Mouse (Mus musculus) cerebellum, adult 2 months (tissue): Measurements from ENCODE around the gene Rbms3. TPM values are rescaled to one million over a fixed set of nuclear protein-coding genes. Genes with fewer than 3 reads are reported as not detected.

Source experiments
- DNase-seq, 2 experiments: peaks; one replicate each; pipeline ENCODE4 v3.0.0; 2021
- H3K27ac ChIP-seq: fragments of 200-500 bp; 2 replicates; pipeline ENCODE4 v1.5.1; 2012; ENCODE audit warnings: low read length, control low read depth, inconsistent platforms; ENCODE audit not compliant: insufficient read depth
- H3K27me3 ChIP-seq: fragments of 200-500 bp; 2 replicates; pipeline ENCODE4 v1.6.1; 2012; ENCODE audit warnings: inconsistent platforms, mild to moderate bottlenecking, low read length, moderate library complexity; ENCODE audit not compliant: control insufficient read depth, insufficient read depth
- H3K4me1 ChIP-seq: fragments of 200-500 bp; 2 replicates; pipeline ENCODE4 v1.6.1; 2011; ENCODE audit warnings: low read length; ENCODE audit not compliant: control insufficient read depth, insufficient read depth
- H3K4me3 ChIP-seq: fragments of 200-500 bp; replicated peaks from 2 replicates; pipeline ENCODE3; 2011; ENCODE audit warnings: mild to moderate bottlenecking, low read depth, low read length, control low read depth; ENCODE audit not compliant: insufficient read depth
- CTCF ChIP-seq: fragments of 200-500 bp; IDR thresholded peaks from 2 replicates; pipeline ENCODE4 v1.5.1; 2011; ENCODE audit warnings: low read depth, mild to moderate bottlenecking, control low read depth, low read length, moderate library complexity, borderline replicate concordance; ENCODE audit not compliant: insufficient read depth
- POLR2A ChIP-seq: fragments of 200-500 bp; IDR thresholded peaks from 2 replicates; pipeline ENCODE4 v1.6.1; 2011; ENCODE audit warnings: low read length, control low read depth, borderline replicate concordance; ENCODE audit not compliant: insufficient read depth
- WGBS: fragments of 180-500 bp; shearing (Covaris S2); methylation state at CpG from one replicate; pipeline ENCODE4 v1.1.7; 2018; 5-methylcytosine and 5-hydroxymethylcytosine counted together
- polyA plus RNA-seq: library from polyadenylated mRNA; depleted of rRNA; stranded (reverse); fragments of >200 nt; gene quantifications from 2 replicates; pipeline ENCODE4 v1.2.3, GENCODE M21; 2012

Rbms3 gene
- polyA plus RNA-seq, 1 experiment: 13.3 TPM

DNA sequence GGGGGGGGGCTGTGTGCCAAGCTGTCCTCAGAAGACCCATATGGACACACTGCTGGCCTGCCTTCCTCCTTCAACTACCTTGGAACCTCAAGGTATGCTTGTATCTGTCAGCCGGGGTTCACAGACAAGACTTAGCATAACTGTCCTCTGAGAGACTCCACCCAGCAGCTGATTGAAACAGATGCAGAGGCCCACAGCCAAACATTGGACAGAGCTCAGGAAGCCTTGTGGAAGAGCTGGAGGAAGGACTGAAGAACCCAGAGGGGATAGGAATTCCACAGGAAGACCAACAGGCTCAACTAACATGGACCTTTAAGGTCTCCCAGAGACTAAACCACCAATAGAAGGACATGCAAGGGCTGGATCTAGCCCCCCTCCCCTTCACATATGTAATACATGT lies 570.1 kb downstream of the Rbms3 start:
- H3K27ac ChIP-seq: no peak overlapping the region
- no peaks in the 10 kb centered on the region for H3K4me1 ChIP-seq
- DNase-seq: no peak
- H3K27me3 ChIP-seq: no peaks in the 10 kb centered on the region; the same call in 1 of the 2 replicates
- no peak overlapping the region for H3K4me3 ChIP-seq
- no peak for TF ChIP-seq CTCF
- TF ChIP-seq POLR2A: no peak
- WGBS: 21% methylated on average over 1 of the region's 1 CpGs

DNA sequence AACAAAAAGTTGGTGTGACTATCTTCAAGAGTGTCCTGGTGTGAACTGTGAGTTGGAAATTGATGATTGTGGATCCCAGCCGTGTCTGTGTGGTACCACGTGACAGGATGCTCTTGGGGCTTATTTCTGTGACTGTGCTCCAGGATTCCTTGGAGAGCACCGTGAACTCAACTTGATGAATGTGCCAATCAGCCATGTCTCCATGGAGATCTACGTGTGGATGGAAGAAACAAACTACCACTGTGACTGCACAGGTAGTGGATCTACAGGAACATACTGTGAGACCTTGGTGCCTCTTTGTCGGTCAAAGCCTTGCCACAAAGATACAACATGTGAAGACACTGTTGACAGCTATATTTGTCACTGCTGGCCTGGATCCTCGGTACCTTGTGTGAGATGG lies 570.6 kb downstream of the Rbms3 start:
- Histone ChIP-seq H3K27ac (no peak overlapping the region), H3K4me1 (no peaks in the 10 kb centered on the region), H3K27me3 (no peaks in the 10 kb centered on the region; the same call in 1 of the 2 replicates), H3K4me3 (no peak overlapping the region)
- WGBS: 57% methylated on average over 6 of the region's 6 CpGs
- TF ChIP-seq CTCF (no peak), POLR2A (no peak)
- DNase-seq: no peak

GRCm38 (mm10) chr9:117051935-117052334 lies 577.8 kb downstream of the Rbms3 start:
- no peaks in the 10 kb centered on the region; the same call in 1 of the 2 replicates for H3K27me3 ChIP-seq
- H3K27ac ChIP-seq: no peak overlapping the region
- WGBS: 98% methylated on average over 2 of the region's 2 CpGs
- TF ChIP-seq POLR2A (no peak), CTCF (no peak)
- H3K4me3 ChIP-seq: no peak overlapping the region
- no peaks in the 10 kb centered on the region for H3K4me1 ChIP-seq
- no peak for DNase-seq

DNA sequence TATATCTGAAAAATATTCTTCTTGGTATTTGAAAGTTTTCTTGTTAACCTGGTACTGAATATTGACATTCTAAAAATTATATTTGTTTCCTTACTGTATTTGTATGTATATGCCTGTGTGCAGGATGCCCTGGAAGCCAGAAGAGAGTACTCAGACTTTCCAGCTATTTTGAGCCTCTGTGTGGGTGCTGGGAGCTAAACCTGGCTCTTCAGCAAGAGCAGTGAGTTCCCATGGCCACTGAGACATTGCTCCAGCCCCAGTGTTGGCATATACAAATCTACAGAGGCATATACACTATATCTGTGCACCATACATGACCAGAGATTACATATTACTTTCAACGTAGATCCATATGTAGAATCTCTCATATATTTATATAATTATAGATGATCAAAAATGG lies 581.1 kb downstream of the Rbms3 start:
- Histone ChIP-seq H3K4me1 (no peaks in the 10 kb centered on the region), H3K4me3 (no peak overlapping the region), H3K27me3 (no peaks in the 10 kb centered on the region), H3K27ac (no peak overlapping the region)
- no peak for DNase-seq
- 91% methylated on average over 1 of the region's 1 CpGs for WGBS
- TF ChIP-seq CTCF (no peak), POLR2A (no peak)

DNA sequence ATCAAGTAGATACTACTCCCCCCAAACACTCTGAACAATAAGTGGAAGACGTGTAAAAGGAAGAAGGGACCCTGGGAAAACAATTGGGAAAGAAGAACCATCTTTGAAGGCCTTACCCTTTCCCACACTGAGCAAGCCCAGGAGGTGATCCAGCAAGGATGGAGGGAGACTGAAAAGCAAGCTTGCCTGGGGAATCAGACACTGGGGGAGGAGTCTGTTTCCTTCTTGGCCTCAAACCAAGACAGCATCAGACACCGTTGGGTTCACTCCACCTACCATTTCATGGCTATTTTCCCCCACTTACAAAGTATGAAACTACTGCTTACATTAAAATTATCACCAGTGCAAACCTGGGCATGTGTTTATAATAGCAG lies 587.7 kb downstream of the Rbms3 start:
- Histone ChIP-seq H3K27ac (no peak overlapping the region), H3K4me1 (no peaks in the 10 kb centered on the region), H3K4me3 (no peak overlapping the region), H3K27me3 (no peaks in the 10 kb centered on the region)
- 46% methylated on average over 2 of the region's 2 CpGs for WGBS
- DNase-seq: no peak
- no peak for TF ChIP-seq CTCF
- TF ChIP-seq POLR2A: no peak

GRCm38 (mm10) chr9:117041291-117041992 lies 588.3 kb downstream of the Rbms3 start:
- Histone ChIP-seq H3K4me1 (no peaks in the 10 kb centered on the region), H3K27ac (no peak overlapping the region), H3K27me3 (no peaks in the 10 kb centered on the region), H3K4me3 (no peak overlapping the region)
- TF ChIP-seq CTCF (no peak), POLR2A (no peak)
- DNase-seq: no peak

DNA sequence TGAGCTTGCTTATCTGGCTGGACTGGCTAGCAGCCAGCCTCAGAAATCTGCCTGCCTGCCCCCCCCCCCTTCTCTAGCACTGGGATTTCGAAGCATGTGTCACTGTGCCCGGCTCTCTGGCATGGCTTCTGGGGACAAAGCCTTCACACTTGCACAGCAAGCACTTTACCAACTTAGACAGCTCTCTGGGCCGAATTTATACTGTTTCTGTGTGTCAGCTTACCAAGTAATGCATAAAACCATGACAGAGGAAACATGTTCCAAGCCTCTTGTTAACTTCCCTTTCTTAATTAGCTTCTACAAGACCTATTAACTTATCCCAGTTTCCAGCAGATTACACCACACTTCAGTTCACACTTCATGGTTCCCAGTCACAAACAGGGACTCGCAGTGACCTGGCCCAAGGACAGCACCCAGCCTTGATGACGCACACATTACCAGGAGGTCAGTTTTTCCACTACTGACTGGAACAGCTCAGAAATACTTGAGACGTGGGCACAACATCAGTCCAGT lies 589.7 kb downstream of the Rbms3 start:
- TF ChIP-seq POLR2A: no peak
- no peak for TF ChIP-seq CTCF
- WGBS: 23% methylated on average over 6 of the region's 6 CpGs
- H3K27ac ChIP-seq: no peak overlapping the region

DNA sequence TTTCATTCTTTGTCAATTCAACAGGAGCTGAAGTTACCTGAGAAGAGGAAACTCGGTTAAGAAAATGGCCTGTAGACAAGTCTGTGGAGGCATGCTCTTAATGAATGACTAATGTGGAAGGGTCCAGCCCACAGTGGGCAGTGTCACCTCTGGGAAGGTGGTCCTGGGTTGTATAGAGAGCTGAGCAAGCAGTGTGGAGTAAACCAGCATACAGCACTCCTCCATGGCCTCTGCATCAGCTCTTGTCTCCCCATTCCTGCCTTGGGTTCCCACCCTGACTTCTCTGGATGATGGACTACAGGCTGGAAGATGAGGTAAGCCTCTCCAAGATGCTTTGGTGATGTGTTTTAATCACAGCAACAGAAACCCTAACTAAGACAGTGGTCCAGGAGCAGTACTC lies 597.0 kb downstream of the Rbms3 start:
- no peak overlapping the region for H3K27ac ChIP-seq
- TF ChIP-seq CTCF (no peak), POLR2A (no peak)
- H3K4me3 ChIP-seq: no peak overlapping the region
- no peaks in the 10 kb centered on the region for H3K27me3 ChIP-seq
- no peaks in the 10 kb centered on the region for H3K4me1 ChIP-seq
- 95% methylated on average over 1 of the region's 1 CpGs for WGBS
- DNase-seq: no peak

More for the DNA sequence above, 589.7 kb downstream of the Rbms3 start:
- Histone ChIP-seq H3K27me3 (no peaks in the 10 kb centered on the region), H3K4me3 (no peak overlapping the region), H3K4me1 (no peaks in the 10 kb centered on the region)
- no peak for DNase-seq
